Mouse (Mus musculus) ES-CJ7 (cell line): Measurements from ENCODE around the gene Gm28845.

Source experiments
- DNase-seq: peaks from one replicate; pipeline ENCODE4 v3.0.0; 2011; ENCODE audit warnings: low read depth, low spot score

Gm28845 gene

DNA sequence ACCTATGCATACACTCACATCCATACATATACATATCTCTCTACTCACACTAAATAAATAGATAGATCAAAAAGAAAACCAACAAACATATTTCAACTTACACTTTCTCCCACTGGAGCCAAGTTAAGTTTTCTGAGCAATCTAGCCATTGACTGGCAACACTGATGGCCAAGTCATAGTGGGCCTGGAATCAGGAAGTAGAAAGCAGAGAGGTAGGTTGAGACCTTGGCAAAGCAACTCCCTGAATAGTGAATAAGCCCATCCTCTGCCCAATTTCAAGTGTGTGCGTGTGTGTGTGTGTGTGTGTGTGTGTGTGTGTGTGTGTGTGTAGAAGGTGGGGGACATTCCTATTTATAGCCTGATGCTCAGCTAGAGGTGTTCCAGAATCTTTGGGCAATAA lies at the start of gene Gm28845:
Gene Gm28845 (minus strand): TSS at position 121 of the 400 bp plus-strand sequence.
- DNase-seq: no peak

DNA sequence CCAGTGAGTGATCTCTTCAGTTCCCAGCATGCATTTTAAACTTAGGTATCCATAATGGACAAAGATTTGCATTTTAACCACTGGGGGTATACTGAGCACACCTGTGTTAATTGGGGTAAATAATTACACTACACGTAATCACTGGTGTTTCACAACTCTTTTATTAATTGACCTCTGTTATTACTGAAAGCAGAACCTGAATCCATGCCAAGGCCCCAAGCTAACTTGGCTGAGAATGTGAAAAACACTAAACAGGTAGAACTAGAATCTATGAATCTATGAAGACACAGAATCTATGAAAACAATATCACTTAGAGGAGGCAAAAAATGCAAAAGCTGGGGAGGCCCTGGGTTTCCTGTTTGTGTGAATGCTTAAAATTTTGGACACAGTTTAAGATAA lies 48.1 kb upstream of the Gm28845 start:
- no peak for DNase-seq

DNA sequence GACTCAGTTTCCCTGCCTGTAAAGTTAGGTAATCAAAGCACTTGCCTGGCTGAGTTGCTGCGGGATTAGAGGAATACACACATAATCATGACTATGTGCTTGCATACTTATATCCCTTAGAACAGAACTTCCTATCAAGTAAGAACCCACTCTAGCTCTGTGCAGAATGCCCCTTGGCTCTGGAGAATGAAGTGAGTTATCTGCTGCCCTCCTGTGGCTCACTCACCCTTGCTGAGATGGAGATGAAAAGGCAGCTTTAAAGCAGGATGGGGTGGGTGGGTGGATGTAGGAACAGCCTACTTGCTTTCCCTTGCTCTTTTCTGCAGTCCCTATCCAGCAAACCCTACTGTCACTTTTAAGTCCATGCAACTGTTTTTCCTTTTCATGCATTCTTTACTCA lies 42.9 kb upstream of the Gm28845 start:
- peak; percentile 34 for DNase-seq

DNA sequence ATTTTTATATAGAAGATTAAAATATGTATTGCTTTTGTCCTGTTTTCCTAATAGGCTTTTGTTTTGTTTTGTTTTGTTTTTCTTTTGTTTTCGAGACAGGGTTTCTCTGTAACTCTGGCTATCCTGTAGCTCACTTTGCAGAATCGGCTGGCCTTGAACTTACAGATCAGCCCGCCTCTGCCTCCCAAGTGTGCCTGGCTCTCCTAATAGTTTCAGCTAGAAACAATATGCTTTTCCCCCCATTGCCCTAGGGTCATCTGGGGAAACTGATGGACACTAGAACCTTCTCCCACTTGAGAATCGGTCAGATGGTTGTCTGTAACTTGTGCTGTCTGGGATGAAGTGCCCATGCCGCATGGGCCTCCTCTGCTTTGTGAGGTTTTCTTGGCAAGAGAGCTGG lies 36.8 kb upstream of the Gm28845 start:
- DNase-seq: no peak

DNA sequence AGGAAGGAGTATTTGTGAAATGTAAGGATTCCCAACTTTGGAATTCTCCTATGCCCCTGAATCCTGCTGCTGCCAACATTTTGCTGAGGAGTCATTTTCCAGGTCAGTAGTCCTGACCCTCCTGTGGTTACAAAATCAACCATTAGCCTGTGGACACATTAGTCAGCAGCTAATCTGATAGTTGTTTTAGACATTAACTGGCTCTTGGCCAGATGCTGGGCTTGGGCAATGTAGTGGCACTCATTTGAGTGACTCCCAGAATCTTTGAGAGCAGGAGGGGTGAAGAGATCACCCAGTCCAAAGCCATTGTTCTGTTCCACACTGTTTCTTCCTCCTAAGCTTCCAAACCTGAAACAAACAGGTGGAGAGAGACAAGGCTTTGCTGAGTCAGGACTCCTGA lies 35.5 kb upstream of the Gm28845 start:
- DNase-seq: no peak

DNA sequence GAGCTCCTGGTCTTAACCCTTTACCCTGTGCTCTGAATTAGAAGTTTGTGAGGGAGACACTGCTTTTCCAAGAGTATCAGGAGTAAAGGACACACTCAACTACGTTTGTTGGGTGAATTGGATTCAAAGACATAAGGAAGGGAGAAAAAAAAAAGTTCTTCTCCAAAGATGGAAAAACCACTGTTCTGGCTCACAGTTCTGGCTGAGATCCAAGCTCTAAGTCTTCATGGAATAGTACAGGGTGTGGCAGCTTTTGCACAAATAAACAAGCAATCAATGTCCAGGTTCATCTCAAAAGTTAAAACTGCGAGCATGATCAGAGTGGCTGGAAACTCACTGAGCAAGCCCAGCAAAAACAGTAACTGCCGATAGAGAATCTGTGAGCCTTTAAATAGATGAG lies 28.6 kb upstream of the Gm28845 start:
- no peak for DNase-seq

DNA sequence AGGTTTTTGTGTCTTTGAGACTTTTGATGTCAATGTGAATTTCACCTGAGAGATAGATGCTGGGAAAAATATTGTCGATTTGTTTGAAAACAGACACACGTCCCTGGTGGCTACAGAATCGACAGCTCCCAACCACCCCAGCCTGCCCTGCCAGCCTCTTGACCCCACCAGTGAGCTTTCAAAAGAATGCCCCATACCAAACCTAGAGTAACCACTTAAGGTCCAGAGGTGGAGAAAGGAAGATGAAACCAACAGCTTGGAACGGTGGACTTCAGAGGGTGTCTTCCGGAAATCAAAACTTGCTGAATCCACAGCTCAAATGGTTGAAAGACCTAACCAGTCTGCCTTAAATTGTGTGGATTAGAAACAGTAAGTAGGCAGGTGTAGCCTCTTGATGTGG lies 28.0 kb upstream of the Gm28845 start:
- DNase-seq: no peak

DNA sequence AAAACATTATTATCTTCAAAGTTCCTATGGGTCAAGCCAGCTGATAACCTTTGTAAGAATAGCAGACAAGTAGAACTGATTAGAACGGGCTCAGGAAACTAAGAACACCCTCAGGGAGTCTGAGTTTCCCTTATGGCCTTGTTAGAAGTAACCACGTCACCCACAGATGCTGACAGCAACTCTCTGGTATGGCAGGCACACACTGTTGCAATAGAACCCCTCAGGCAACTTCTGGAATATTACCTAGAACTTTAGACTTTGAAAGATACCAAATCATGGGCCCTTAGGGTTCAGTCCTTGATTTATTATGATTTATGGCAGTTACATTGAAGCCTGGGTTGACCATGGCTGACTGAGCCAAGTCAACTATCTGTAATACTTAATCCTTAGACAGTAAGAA lies 27.2 kb upstream of the Gm28845 start:
- DNase-seq: no peak

DNA sequence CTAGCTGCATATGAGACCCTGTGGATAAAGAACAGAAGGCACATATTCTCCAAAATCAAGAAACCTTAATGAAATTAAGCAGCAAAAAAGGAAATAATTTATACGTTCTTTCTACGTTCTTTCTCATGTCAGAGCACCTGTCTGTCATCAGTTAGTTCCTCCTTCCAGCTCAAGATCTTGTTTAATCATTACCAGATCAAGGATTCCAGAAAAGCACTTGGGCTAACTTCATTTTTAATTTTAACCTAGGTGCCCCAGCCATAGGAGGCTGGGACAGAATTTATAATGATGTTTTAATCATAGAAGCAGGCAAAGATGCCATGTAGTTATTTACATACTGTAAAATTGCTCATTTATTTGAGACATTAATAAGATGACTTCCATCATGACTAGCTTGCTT lies 25.4 kb upstream of the Gm28845 start:
- no peak for DNase-seq

DNA sequence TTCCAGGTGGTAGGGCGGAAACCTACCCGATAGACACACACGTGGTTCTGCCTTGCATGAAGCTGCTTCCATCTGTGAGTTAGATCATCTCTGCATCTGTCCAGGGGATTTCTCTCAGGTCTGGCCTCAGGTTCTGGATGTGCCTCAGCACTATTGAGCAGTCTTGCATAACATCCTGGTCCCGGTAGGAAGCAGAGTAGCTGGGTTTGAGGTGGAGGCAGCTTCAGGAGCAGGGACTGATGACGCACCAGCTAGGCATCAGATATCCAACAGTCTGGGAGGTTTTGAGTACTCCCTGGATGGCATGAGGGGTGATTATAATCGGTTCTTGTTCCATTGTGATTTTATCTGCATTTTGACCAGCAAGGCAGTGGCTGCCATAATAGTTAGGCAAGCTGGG lies 18.2 kb upstream of the Gm28845 start:
- no peak for DNase-seq

DNA sequence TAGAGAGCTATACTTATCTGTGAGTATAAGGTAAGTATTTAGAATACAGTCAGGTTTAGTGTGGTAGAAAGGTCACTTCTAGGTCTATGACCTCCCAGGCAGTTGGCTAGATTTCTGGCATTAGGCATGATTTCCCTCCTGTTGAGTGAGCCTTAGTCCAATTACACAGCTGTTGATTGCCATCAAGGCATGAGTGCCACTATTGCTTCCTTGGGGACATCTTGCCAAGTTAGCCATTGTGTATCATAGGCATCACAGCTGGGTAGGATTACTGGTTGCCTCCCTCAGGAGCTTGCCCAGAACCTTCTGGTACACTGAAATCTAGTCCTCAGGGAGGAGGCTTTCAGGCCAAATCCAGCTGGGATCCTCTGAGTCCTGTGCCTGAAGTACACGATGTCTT lies 13.5 kb upstream of the Gm28845 start:
- DNase-seq: no peak

DNA sequence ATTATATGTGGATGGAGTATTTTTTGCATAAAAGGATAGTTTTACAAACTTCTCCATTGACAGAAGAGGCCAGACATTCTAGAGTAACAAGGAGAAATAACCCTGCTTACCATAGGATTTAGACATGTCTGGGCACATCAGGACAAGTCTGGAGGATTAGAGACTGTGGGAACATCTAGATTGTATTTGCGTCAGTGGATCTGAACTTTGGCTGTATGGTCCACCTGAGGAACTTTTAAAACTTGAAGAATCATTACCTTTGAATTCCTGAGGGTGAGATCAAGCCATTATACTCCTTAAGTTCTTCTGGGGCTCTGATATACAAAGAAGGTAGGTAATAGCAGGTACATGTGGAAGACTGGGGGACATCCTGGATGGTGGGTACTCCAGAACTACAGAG lies 12.3 kb upstream of the Gm28845 start:
- DNase-seq: no peak

DNA sequence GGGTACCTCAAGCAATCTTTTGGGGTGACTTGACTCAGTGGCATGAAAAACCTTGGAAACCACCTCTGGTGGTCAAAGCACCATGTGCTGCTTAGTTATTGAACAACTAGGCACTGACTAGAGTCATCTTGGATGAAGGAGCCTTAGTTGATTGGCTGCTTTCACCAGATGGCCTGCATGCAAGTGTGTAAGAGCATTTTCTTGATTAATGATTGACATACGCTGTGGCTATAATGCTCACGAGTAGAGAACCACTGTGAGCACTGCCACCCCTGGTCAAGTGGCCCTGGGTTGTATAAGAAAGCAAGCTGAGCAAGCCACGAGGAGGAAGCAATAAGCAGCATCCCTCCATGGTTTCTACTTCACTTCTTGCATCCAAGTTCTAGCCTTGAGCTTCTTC lies 10.9 kb upstream of the Gm28845 start:
- no peak for DNase-seq

DNA sequence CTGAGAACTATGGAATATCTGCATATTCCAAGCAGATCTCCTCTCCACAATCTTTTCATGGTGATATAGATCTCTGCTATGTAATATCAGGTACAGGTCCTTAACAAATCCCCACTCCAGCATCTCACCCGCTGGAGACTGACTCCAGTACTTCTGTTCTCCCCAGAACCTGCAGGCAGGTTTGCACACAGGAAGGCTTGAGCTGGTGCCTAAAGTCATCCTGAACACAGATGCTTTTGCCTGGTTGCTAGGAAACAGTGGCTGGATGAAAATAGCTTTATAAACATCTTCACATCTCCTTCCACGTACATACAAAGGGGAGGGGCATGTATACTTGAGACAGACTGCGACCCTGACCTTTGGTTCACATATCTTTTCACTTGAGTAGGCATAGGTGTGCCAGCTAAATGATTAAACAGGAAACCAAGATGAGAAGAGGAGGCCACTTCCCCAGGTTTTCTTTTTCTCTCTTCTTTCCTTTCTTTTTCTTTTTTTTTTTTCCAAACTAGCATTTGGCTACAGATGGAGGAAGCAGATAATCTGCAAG lies 10.3 kb upstream of the Gm28845 start:
- DNase-seq: no peak

DNA sequence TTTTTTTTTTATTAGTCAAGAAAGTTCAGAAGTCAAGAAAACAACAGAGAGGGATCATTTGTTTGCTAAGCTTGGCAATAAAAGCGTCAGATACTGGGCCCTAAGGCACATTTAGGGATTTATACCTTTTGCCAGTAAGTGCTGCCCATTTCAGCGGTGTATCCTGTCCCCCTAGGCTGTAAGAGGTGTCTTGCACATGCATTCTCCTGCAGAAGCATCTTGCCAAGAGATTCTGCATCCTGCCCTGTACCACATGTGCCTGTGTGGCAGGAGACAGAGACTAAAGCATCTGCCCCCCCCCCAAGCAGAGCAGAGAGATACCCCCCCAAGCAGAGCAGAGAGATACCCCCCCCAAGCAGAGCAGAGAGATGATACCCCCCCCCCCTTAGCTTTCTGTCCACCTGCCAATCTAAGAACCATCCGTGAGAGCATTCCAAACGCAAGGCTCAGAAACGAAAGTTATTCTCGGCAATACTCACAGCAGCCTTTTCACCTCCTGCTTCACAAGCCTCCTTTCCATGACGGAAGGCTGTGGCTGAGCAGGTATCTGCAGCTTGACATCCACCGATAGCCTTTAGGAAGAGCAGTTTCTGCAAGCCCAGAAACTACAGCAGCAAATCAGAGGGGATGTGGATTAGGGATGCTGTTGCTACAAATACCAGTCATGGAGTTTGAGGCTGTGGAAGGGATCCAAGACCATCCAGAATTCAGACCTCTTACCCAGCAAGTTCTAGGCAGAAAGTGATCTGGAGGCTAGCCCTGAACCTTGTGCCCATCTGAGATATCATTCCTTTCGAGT lies 3.4 kb upstream of the Gm28845 start, which contains the start of gene D630023F18Rik:
Gene D630023F18Rik (minus strand): TSS at position 641 of the 799 bp plus-strand sequence.
- peak; percentile 44 for DNase-seq

DNA sequence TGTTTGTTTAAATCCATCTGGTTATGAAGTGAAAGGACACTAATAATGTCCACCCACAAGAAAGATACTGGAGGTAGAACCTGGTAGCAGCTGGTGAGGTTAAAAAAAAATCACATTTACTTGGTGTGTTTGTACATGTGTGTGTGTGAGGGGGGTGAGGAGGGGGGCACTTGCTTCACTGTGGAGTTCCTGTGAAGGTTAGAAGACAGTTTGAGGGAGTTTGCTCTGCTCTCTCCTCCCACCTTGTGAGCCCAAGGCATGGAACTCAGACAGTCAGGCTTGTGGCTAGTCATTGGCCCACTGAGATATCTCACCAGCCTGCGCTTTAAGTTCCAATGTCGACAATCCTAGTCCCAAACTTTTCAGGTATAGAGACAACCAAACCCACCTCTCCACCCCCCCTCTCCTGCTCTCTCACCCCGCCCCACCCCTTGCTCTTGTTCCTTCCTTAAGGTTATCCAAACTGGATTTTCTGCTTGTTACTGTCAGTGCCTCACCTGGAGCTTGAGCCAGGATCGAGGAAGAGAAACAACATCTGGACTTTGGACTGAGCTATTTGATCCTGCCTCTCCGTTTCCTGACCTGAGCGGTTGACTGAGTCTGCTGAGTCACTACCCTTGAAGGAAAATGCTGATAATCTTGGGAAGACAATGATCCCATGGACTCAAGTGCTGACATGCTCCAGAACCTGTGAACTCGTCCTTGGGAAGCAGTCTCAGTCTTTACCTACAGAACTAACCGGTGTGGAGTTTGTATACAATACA lies 1.0 kb downstream of the Gm28845 start:
- no peak for DNase-seq

DNA sequence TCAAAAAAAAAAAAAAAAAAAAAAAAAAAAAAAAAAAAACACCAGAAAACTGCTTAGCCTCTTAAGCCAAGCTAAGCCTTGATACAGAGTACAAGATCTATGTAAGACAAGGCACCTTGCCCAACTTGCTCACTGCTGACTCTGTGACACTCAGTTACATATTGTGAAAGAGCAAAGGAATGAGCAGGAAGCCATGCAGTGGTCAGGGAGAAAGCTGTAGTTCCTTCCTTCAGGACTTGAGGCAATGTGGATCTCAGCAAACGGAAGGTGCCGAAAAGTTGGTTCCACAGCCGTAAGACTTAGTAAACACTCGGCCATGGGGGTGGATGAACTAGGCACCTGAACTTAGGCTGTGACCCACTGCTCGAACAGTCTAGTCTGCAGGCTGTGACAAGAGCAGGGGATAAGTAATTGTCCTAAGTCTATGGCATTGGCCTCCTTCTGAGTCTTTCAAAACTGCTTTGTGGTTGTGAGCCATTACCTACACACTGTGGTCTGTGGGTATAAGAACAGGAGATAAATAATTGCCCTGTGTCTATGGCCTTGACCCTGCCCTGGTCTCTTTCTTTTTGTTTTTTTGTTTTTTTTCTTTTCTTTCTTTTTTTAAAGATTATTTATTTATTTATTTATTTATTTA lies 5.7 kb downstream of the Gm28845 start:
- no peak for DNase-seq

DNA sequence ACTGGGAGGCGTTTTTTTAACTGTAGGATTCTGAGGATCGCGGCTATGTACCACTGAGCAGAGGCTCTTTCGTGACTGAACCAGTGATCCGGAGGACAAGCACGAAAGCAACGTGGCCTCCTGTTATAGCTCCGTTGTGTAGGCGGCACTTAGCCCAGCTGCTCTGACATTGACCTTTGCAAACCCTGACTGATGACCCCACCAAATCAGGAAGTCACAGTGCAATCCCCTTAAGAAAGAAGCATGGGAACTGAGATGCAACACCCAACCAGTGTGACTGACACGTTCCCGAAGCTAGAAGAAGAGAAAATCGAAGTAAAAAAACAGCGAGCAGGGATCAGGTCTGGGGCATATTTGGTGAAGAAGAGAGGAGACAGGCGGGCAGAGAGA lies 6.6 kb downstream of the Gm28845 start:
- DNase-seq: no peak

DNA sequence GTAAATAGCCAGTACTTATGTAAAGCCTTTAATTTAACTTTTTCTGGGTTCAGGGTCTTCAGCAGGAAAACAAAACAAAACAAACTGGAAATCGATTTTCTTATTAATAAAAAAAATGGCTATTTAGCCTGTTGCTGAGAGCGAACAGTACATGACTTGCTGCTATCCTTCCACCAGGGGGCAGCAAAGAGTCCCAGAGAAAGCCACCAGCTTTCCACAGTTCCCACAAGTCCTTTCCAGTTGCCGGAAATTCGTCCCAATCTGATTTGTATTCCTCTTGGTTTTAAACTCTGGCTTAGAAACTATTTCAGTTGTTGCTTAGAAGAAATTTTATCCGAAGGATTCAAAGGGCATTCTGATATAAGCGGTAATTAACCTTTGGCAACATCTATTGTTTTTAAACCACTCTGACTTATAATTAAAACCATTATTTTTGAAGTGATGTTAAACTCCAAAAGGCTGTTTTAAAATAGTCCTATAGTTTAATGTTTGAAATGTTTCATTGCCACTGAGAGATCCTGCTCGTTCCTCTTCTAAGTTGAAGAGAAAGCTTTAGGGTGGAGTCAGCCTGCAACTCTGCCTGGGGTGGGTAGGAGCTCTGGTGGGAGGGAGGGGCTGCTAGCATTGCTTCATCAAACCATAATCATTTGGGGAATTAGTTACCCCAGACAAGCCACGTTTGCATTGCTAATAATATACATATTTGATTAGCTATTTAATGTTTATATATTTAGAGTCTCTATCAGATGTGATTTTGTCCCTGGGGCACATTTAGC lies 7.1 kb downstream of the Gm28845 start:
- DNase-seq: peak; percentile 95

DNA sequence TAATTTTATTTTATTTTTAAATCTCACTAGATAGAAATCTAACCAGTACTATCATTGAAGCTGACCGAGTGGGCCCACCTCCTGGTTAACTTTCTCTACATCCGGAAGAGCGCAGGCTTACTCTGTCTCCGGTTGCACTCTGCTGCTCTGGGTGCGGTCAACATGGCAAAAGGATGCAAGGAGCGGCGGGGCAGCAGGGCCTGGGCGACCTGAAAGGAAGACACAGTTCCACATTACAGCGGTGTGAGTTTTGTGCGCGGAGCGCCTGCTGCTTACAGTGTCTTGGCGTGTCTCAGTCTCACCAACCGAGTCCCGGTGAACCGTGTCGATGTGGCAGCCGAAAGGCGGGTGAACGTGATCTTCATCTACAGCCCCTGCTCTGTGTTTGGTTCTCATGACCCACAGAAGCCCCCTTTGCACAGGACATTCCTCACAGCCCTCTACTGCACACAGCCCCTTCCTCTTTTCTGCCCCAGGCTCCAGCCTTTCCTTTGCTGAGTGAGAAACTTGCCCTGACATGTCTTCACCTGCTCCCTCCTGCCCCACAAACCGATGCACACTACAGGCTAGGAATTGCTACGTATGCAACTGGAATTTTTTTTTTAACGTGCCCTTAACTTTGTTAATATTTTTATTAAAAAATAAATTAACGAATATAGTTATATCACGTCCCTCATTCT lies 9.5 kb downstream of the Gm28845 start:
- DNase-seq: peak; percentile 77

DNA sequence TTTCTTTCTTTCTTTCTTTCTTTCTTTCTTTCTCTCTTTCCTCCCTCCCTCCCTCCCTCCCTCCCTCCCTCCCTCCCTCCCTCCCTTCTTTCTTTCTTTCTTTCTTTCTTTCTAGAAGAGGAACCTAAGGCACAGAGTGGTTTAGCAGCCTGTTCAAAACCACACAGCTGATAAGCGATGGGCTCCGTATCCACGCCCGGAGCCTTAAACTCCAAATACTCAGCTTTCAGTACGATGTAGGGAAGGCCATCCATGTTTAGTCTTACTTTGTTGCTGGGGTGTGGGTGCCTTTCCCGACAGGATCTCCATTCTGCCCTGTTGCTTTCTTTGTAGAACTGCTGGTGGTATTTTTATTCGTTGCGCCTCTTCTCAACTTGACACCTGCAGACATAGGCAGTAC lies 10.2 kb downstream of the Gm28845 start:
- DNase-seq: no peak
